Mouse (Mus musculus) liver, adult 2 months (tissue): ENCODE measurements around the gene Ahdc1.

Experiments used
- CTCF ChIP-seq: fragments of 200-500 bp; IDR thresholded peaks from 2 replicates; pipeline ENCODE4 v1.5.1; 2011; ENCODE audit warnings: low read depth, low read length, control low read depth
- POLR2A ChIP-seq: fragments of 200-500 bp; IDR thresholded peaks from 2 replicates; pipeline ENCODE4 v1.6.1; 2011; ENCODE audit warnings: low read length, control low read depth; ENCODE audit not compliant: insufficient read depth; ENCODE audit errors: extremely low read depth

DNA sequence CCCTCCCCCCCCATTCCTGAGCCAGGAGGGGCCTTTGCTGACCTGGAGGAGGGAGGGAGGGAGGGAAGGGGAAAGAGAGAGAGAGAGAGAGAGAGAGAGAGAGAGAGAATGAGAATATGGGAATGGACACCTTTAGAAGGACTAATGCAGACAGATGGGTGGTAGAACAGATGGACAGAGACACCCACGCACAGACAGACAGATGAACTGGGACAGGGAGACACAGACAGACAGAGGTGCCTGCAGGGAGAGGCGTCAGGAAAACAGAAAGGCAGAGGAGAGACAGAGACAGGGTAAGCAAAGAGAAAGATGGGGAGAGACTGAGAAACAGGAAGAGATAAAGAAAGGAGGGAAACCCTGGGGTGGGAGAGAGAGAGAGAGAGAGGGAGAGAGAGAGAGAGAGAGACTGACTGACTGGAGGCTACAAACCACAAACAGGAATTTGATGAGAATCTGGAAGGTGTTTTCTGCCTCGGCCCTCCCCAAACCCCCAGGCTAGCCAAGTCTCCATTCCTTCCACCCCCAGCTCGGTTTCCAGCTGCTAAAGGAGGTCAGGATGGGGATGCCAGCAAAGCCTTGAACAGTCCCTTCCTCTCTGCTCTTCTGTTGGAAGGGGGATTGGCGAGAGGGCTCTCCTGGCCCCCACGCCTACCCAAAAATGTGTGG, 6.7 kb downstream of the Ahdc1 start:
- TF ChIP-seq POLR2A (no peak), CTCF (no peak)
